In the genomic region with DNA sequence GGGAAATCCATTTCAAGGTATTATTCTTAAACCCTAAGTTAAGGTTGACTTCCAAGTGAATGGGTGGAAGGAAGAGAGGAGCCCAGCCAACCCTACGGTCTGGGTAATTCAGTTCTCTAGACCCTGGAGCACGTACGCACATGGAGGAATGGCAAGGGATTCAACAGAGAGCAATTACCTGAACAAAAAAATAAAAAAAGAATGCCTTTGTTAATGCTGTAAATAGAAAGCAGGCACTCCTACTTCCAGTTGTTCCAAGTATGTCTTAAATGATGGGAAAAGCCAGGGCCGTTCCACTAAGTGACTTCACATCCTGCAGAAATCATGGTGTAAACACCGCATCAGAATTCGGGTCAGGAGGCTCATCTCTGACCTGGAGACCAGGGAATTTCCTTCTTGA, we compare ENCODE assay signal across 26 mouse cellular contexts. TPM values are rescaled to one million over a fixed set of nuclear protein-coding genes. Genes with fewer than 3 reads are reported as not detected.
A peak's percentile ranks its signal among the peaks of the same experiment; 100 is the strongest.
DNase-seq lines count a peak whose midpoint lies in the region; ATAC-seq and TF ChIP-seq lines count a peak whose summit lies in the region.
"Had no signal": no experiment of that assay in that cellular context is flagged by ENCODE, and none has a peak within 500 bp of the region (broad histone marks: within the 10 kb centered on the region; RNA-seq: fewer than 3 reads in every experiment).

No protein-coding gene starts in this region.

- no peaks in the 10 kb centered on the region for H3K36me3 ChIP-seq in heart, embryonic 11.5 days (ENCODE audit: control insufficient read depth, insufficient read depth, low read length)
- no peaks in the 10 kb centered on the region for H3K36me3 ChIP-seq in stomach, postnatal 0 days (ENCODE audit: control insufficient read depth, insufficient read depth, low read length)
- H3K36me3 ChIP-seq: embryonic facial prominence, embryonic 12.5 days; forebrain, embryonic 15.5 days; G1E; hindbrain, embryonic 12.5 days had no signal

- no peaks in the 10 kb centered on the region for H3K27me3 ChIP-seq in heart, embryonic 11.5 days (ENCODE audit: control insufficient read depth, insufficient read depth, low read length)
- no peaks in the 10 kb centered on the region for H3K27me3 ChIP-seq in stomach, postnatal 0 days (ENCODE audit: control insufficient read depth, insufficient read depth, low read length)
- H3K27me3 ChIP-seq: embryonic facial prominence, embryonic 12.5 days; forebrain, embryonic 15.5 days; hindbrain, embryonic 12.5 days had no signal

- no peak for ATAC-seq in heart, embryonic 11.5 days (replicated peaks; ENCODE audit: insufficient number of reproducible peaks, low FRiP score, low TSS enrichment)
- no peak for ATAC-seq in stomach, postnatal 0 days (ENCODE audit: low FRiP score, low TSS enrichment)
- ATAC-seq: CD4-positive, CD25-positive, alpha-beta regulatory T cell, adult 4 months; forebrain, embryonic 15.5 days; hindbrain, embryonic 16.5 days; inflammation-experienced regulatory T-cells, adult 6 months; intestine, postnatal 0 days had no signal

- TF ChIP-seq CTCF in gastrocnemius, adult 2 months (IDR thresholded peaks at IDR 0.05): no peak
- TF ChIP-seq CTCF in stomach, postnatal 0 days (IDR thresholded peaks at IDR 0.05; ENCODE audit: low read depth): no peak

- H3K9me3 ChIP-seq in heart, embryonic 11.5 days (replicated peaks; ENCODE audit: control insufficient read depth, low read length): no peaks in the 10 kb centered on the region
- no peaks in the 10 kb centered on the region for H3K9me3 ChIP-seq in stomach, postnatal 0 days (ENCODE audit: control insufficient read depth, low read length)
- H3K9me3 ChIP-seq: embryonic facial prominence, embryonic 12.5 days; forebrain, embryonic 15.5 days; G1E; hindbrain, embryonic 12.5 days had no signal

- TF ChIP-seq EP300 in stomach, postnatal 0 days (optimal IDR thresholded peaks at IDR 0.05): no peak

- H3K4me2 ChIP-seq in heart, embryonic 11.5 days: no peak overlapping the region
- no peak overlapping the region for H3K4me2 ChIP-seq in stomach, postnatal 0 days (replicated peaks; ENCODE audit: low read depth)
- H3K4me2 ChIP-seq: embryonic facial prominence, embryonic 12.5 days; forebrain, embryonic 15.5 days; hindbrain, embryonic 12.5 days had no signal

- intact Hi-C loops in gastrocnemius, adult 2 months (cut with DNase I): no loop called here

- peak overlapping the region; percentile 77 for H3K27ac ChIP-seq in gastrocnemius, adult 2 months
- no peak overlapping the region for H3K27ac ChIP-seq in heart, embryonic 11.5 days (ENCODE audit: low read depth, low read length)
- H3K27ac ChIP-seq in stomach, postnatal 0 days (replicated peaks): no peak overlapping the region
- H3K27ac ChIP-seq: embryonic facial prominence, embryonic 12.5 days; forebrain, embryonic 15.5 days; hindbrain, embryonic 12.5 days had no signal

- H3K4me3 ChIP-seq in gastrocnemius, adult 2 months: no peak overlapping the region
- H3K4me3 ChIP-seq in heart, embryonic 11.5 days (ENCODE audit: low read depth, low read length): no peak overlapping the region
- no peak overlapping the region for H3K4me3 ChIP-seq in stomach, postnatal 0 days (ENCODE audit: low read depth, low read length)
- H3K4me3 ChIP-seq: embryonic facial prominence, embryonic 12.5 days; forebrain, embryonic 15.5 days; hindbrain, embryonic 12.5 days had no signal

- no peaks in the 10 kb centered on the region for H3K4me1 ChIP-seq in heart, embryonic 11.5 days (ENCODE audit: control insufficient read depth, insufficient read depth, low read length)
- H3K4me1 ChIP-seq in stomach, postnatal 0 days (replicated peaks; ENCODE audit: control insufficient read depth, insufficient read depth): no peaks in the 10 kb centered on the region
- H3K4me1 ChIP-seq: embryonic facial prominence, embryonic 12.5 days; forebrain, embryonic 15.5 days; hindbrain, embryonic 12.5 days had no signal

- H3K9ac ChIP-seq in heart, embryonic 11.5 days (ENCODE audit: low read depth, low read length): no peak overlapping the region
- H3K9ac ChIP-seq in stomach, postnatal 0 days (ENCODE audit: low read length): no peak overlapping the region
- H3K9ac ChIP-seq: embryonic facial prominence, embryonic 12.5 days; forebrain, embryonic 15.5 days; hindbrain, embryonic 12.5 days had no signal

- WGBS in heart, embryonic 11.5 days (ENCODE audit: insufficient replicate concordance): 84% methylated on average over 6 of the region's 6 CpGs
- 77% methylated on average over 6 of the region's 6 CpGs for WGBS in stomach, postnatal 0 days

- DNase-seq in gastrocnemius, adult 2 months: peak; percentile 15
- DNase-seq in gastrocnemius, postnatal 25 days: no peak
- DNase-seq in heart, adult 9 months (ENCODE audit: low spot score in 2 of 2): peak; percentile 56 to 83
- DNase-seq in adipocyte (ENCODE audit: low spot score): peak; percentile 12
- DNase-seq in layer of hippocampus, postnatal 36 days: no peak
- DNase-seq in stomach, postnatal 0 days (ENCODE audit: low spot score): no peak
- DNase-seq: adrenal gland, adult 8-10 months; adrenal gland, postnatal 36 days; B cell, adult 2 months; cerebellum, adult 11 months; cerebellum, adult 8-10 months; cerebellum, postnatal 14 days; gastrocnemius, postnatal 10 days; kidney, adult 8-10 months had no signal

RNA-seq across cellular contexts. Expression of a gene that starts 28.3 kb away (rescaled TPM):
- total RNA-seq in gastrocnemius, adult 2 months (2021): under 1 TPM in 1 of 2 experiments, not detected in 1; 0.17 TPM
- under 1 TPM in 1 of 2 experiments, not detected in 1; 0.20 TPM for total RNA-seq in gastrocnemius, postnatal 25 days (2021)
- polyA plus RNA-seq in heart, embryonic 11.5 days (2014; fragmentation: Nextera tagmentation; extraction: Ambion mirVana): not detected in 2 replicates
- not detected for total RNA-seq in layer of hippocampus, postnatal 36 days (2021)
- polyA plus RNA-seq in stomach, postnatal 0 days (2015; fragmentation: Nextera tagmentation; extraction: Ambion mirVana): not detected in 2 replicates
- total RNA-seq: adrenal gland, adult 8-10 months had no signal
- polyA plus RNA-seq: CD4-positive, CD25-positive, alpha-beta regulatory T cell, adult 4 months; cortical plate, adult 2 months; forebrain, embryonic 11.5 days; forebrain, embryonic 15.5 days; G1E; heart, embryonic 14.5 days; hindbrain, embryonic 16.5 days; inflammation-experienced regulatory T-cells, adult 6 months; intestine, postnatal 0 days had no signal

Comparison
In these comparisons a context has a peak if more than half of its experiments do, and no peak if none do; other contexts are left out.
1. DNase-seq: peak in gastrocnemius, adult 2 months (single experiment), heart, adult 9 months (2 of 2) and adipocyte (single experiment); none in gastrocnemius, postnatal 25 days (single experiment), layer of hippocampus, postnatal 36 days (0 of 2) and stomach, postnatal 0 days (single experiment).